Mouse (Mus musculus): ENCODE results near the gene Hnrnpl. TPM values are rescaled to one million over a fixed set of nuclear protein-coding genes. Genes with fewer than 3 reads are reported as not detected.

Gene Hnrnpl
- total and polyA plus RNA-seq, 3 experiments: 296 to 645 (median 371) TPM

DNA sequence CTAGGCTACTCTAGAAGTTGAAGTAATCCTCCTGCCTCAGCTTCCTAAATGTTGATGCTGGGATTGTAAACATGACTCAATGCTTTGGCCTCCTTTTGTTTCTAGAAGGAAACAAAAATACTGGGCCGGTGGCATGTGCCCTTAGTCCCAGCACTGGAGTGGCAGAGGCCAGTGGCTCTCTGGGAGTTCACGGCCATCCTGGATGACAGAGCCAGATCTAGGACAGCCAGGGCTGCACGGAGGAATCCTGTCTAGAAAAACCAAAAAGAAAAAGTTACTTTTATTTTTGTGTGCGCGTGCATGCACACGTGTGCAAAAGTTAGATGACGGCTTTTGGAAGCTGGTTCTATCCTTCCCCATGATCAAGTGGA lies 18.0 kb downstream of the Hnrnpl start:
- Histone ChIP-seq H3K9ac (ENCODE audit: insufficient read depth, low read depth) (peak overlapping the region; percentile 78), H3K79me2 (replicated peaks; ENCODE audit: control insufficient read depth, extremely low read depth, insufficient read depth, poor library complexity, severe bottlenecking) (0 out of 2 replicates have a peak, but pooled peaks cover 2% of the 10 kb centered on the region), H3K9me3 (replicated peaks; ENCODE audit: low read length) (peaks cover 10% of the 10 kb centered on the region), H3K36me3 (replicated peaks in 1 of 2; ENCODE audit: control insufficient read depth in 1 of 2, insufficient read depth in 1 of 2, low read length in 1 of 2) (peaks cover 31 to 45% of the 10 kb centered on the region in 2 experiments), H3K27me3 (replicated peaks) (no peaks in the 10 kb centered on the region), H3K4me1 (ENCODE audit: control insufficient read depth in 1 of 2, insufficient read depth in 2 of 2) (peaks cover 14 to 44% of the 10 kb centered on the region in 2 experiments), H3K4me3 (replicated peaks in 1 of 3; ENCODE audit: low read depth in 2 of 3, low read length in 2 of 3, poor library complexity in 1 of 3) (peak overlapping the region in 1 of 3 experiments; percentile 57), H3K4me2 (ENCODE audit: insufficient read depth, low read depth, poor library complexity, severe bottlenecking) (peak overlapping the region; percentile 58), H3K27ac (ENCODE audit: insufficient read depth, low read depth) (no peak overlapping the region)
- dilution Hi-C loops (cut with MboI; ENCODE audit: extremely low pct_ligation_motif_present, extremely low pct_unique_long_range_greater_than_20kb, low sequenced_read_pairs): no loop called here
- DNase-seq (ENCODE audit: extremely low read depth): no peak
- in situ Hi-C loops (cut with MboI; ENCODE audit: low pct_ligation_motif_present, low pct_unique_long_range_greater_than_20kb, low sequenced_read_pairs): loop anchor here (5.0 kb wide), 1 partner anchor 41 kb away; no protein-coding TSS in a partner anchor
- TF ChIP-seq EP300 (IDR thresholded peaks at IDR 0.05; ENCODE audit: low read length): no peak
- TF ChIP-seq E2F4 (IDR thresholded peaks at IDR 0.05; ENCODE audit: insufficient replicate concordance, low read depth, low read length): no peak
- no peak for TF ChIP-seq MEF2A (IDR thresholded peaks at IDR 0.05; ENCODE audit: borderline replicate concordance, low read depth, low read length)
- TF ChIP-seq UBTF (IDR thresholded peaks at IDR 0.05; ENCODE audit: low read depth, low read length): no peak
- no peak for TF ChIP-seq MAZ (IDR thresholded peaks at IDR 0.05; ENCODE audit: low read depth, low read length)
- TF ChIP-seq MAFK (IDR thresholded peaks at IDR 0.05; ENCODE audit: insufficient replicate concordance, low read length): no peak
- TF ChIP-seq TBP (conservative IDR thresholded peaks at IDR 0.05; ENCODE audit: low read depth, low read length): no peak
- no peak for TF ChIP-seq ZMIZ1 (IDR thresholded peaks at IDR 0.05; ENCODE audit: low read depth, low read length)
- no peak for TF ChIP-seq CHD1 (IDR thresholded peaks at IDR 0.05; ENCODE audit: low read depth, low read length)
- no peak for TF ChIP-seq GABPA (IDR thresholded peaks at IDR 0.05; ENCODE audit: insufficient replicate concordance, low read depth, low read length)
- TF ChIP-seq RAD21 (IDR thresholded peaks at IDR 0.05; ENCODE audit: low read depth, low read length): no peak
- TF ChIP-seq MYC (IDR thresholded peaks at IDR 0.05; ENCODE audit: low read depth, low read length): no peak; the same call in 1 of the 2 replicates
- TF ChIP-seq JUND (conservative IDR thresholded peaks at IDR 0.05; ENCODE audit: low read depth, low read length): no peak
- no peak for TF ChIP-seq ZNF384 (IDR thresholded peaks at IDR 0.05; ENCODE audit: low read depth, low read length)
- TF ChIP-seq SIN3A (IDR thresholded peaks at IDR 0.05; ENCODE audit: low read length): no peak
- TF ChIP-seq NELFE (IDR thresholded peaks at IDR 0.05; ENCODE audit: low read depth, low read length): no peak
- TF ChIP-seq MAX (IDR thresholded peaks at IDR 0.05; ENCODE audit: low read length): no peak
- no peak for TF ChIP-seq TCF12 (IDR thresholded peaks at IDR 0.05; ENCODE audit: low read depth, low read length)

DNA sequence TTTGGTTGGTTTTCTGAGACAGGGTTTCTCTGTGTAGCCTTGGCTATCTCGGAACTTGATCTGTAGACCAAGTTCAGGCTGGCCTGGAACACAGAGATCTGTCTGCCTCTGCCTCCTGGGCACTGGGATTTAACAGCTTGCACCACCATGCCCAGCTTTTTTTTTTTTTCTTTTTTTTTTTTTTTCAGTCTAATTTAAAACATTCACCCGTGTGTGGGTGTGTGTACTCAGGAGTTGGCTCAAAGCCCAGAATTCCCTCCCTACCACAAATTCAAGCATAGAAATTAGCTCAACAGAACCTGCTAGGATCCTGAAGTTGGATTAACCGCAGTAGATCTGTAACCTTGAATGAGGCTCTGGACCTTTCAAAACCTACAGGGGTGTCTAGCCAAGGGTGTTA lies 19.0 kb downstream of the Hnrnpl start:
- dilution Hi-C loops (cut with MboI; ENCODE audit: extremely low pct_ligation_motif_present, extremely low pct_unique_long_range_greater_than_20kb, low sequenced_read_pairs) (no loop called here), in situ Hi-C loops (cut with MboI; ENCODE audit: low pct_ligation_motif_present, low pct_unique_long_range_greater_than_20kb, low sequenced_read_pairs) (loop anchor here (5.0 kb wide), 1 partner anchor 40 kb away; no protein-coding TSS in a partner anchor)
- Histone ChIP-seq H3K4me3 (replicated peaks in 1 of 3; ENCODE audit: low read depth in 2 of 3, low read length in 2 of 3, poor library complexity in 1 of 3) (no peak overlapping the region), H3K27ac (ENCODE audit: insufficient read depth, low read depth) (no peak overlapping the region), H3K4me2 (ENCODE audit: insufficient read depth, low read depth, poor library complexity, severe bottlenecking) (no peak overlapping the region), H3K36me3 (replicated peaks in 1 of 2; ENCODE audit: control insufficient read depth in 1 of 2, insufficient read depth in 1 of 2, low read length in 1 of 2) (peaks cover 32 to 46% of the 10 kb centered on the region in 2 experiments), H3K9me3 (replicated peaks; ENCODE audit: low read length) (peaks cover 11% of the 10 kb centered on the region), H3K4me1 (ENCODE audit: control insufficient read depth in 1 of 2, insufficient read depth in 2 of 2) (peaks cover 12 to 45% of the 10 kb centered on the region in 2 experiments), H3K79me2 (replicated peaks; ENCODE audit: control insufficient read depth, extremely low read depth, insufficient read depth, poor library complexity, severe bottlenecking) (0 out of 2 replicates have a peak, but pooled peaks cover 2% of the 10 kb centered on the region), H3K27me3 (replicated peaks) (no peaks in the 10 kb centered on the region), H3K9ac (ENCODE audit: insufficient read depth, low read depth) (no peak overlapping the region)
- DNase-seq (ENCODE audit: extremely low read depth): no peak
- TF ChIP-seq ZNF384 (IDR thresholded peaks at IDR 0.05; ENCODE audit: low read depth, low read length) (peak; percentile 13; the same call in 1 of the 2 replicates), EP300 (IDR thresholded peaks at IDR 0.05; ENCODE audit: low read length) (no peak)

Data from CH12.LX (cell line).